Mouse (Mus musculus): Measurements from ENCODE around the gene Esrrb.
A peak's percentile ranks its signal among the peaks of the same experiment; 100 is the strongest.

The Esrrb gene

GRCm38 (mm10) chr12:86501728-86502127, 140.8 kb downstream of the Esrrb start:
- no peak for DNase-seq (ENCODE audit: low spot score)

- DNase-seq (ENCODE audit: low spot score) = no peak
These were observed 143.0 kb downstream of the Esrrb start for GRCm38 (mm10) chr12:86503921-86504320.

DNA sequence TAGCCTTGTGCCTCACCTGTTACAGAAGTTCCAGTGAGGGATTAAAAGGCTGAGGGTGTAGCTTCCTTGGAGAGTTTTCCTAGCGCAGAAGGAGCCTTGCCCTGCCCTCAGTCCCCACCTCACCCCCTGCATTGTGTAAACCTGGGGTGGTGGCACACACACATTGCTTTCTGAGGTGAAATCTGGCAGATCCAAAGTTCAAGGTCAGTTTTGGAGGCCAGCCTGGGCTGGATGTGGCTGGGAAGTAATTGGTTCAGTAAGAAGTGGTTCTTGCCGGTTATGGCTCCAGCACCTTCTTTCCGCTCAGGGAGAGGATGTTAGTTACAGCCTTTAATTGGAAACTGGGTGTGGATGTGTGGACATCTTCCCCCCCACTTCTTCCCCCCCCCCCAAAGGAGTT, 143.4 kb downstream of the Esrrb start:
- no peak for DNase-seq (ENCODE audit: low spot score)

- DNase-seq (ENCODE audit: low spot score) = no peak
These were observed 146.8 kb downstream of the Esrrb start for GRCm38 (mm10) chr12:86507741-86508140.

- DNase-seq (ENCODE audit: low spot score) = no peak
These were observed 147.5 kb downstream of the Esrrb start for GRCm38 (mm10) chr12:86508313-86508988.

DNA sequence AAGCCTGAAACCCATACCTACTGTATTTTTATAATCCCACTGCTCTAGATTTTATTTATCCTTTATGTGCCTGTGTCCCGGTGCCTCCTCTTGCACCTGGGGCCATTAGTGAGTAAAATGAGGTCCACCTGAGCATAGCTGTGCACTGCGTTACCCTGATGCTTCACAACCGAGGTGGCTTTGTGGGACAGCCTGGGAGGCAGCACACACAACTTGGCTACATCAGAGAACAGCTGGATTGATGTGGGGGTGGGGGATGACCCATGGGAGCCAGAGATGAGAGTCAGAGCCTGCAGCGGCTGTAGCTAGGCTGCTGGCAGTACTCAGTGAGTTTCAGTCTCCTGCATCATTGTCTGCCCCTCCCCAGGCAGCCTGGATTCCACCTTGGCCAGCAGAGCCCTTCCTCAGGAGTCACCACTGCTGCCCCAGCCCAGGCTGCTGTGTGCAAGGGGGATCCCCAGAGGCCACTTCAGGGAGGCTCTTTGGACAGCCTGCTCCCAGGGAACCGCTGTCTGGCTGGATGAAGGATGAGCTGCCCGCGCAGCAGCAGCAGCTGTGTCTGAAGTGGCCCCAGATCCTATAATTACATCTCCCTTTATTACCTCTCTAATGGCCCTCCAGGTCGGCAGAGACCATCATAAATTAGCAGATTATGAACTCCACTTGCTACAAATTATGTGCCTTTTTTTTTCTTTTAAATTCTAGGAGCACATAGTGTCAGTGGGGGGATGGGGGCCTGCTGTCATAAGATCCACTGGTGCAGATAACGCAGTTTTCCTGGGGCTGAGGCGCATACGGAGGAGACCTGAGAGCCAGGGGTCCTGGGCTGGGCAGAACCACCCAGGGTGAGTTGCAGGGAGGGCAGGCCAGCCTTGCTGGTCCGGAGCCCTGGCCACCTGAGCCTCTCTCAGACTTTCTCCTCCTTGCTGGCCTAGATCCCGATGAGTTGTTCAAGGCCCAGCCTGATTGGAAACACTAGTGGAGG, 148.7 kb downstream of the Esrrb start:
- no peak for DNase-seq (ENCODE audit: low spot score)

- no peak for DNase-seq (ENCODE audit: low spot score)
These were observed 151.4 kb downstream of the Esrrb start for GRCm38 (mm10) chr12:86512335-86512734.

- no peak for DNase-seq (ENCODE audit: low spot score)
These were observed 152.7 kb downstream of the Esrrb start for GRCm38 (mm10) chr12:86513596-86513995.

- DNase-seq (ENCODE audit: low spot score) = no peak
These were observed 155.7 kb downstream of the Esrrb start for GRCm38 (mm10) chr12:86516602-86517001.

GRCm38 (mm10) chr12:86517721-86518120, 156.8 kb downstream of the Esrrb start:
- DNase-seq (ENCODE audit: low spot score) = no peak

DNA sequence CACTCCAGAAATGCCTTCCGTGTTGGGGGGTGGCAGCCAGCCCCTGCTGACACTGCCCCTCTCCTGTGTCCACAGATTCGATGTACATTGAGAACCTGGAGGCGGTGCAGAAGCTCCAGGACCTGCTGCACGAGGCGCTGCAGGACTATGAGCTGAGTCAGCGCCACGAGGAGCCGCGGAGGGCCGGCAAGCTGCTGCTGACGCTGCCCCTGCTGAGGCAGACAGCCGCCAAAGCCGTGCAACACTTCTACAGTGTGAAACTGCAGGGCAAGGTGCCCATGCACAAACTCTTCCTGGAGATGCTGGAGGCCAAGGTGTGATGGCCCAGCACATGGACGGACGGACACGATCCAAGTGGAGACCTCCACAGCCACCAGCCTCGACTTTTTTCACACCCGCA, 157.8 kb downstream of the Esrrb start:
- peak; percentile 11 for DNase-seq (ENCODE audit: low spot score)

GRCm38 (mm10) chr12:86534283-86534682, 173.4 kb downstream of the Esrrb start:
- DNase-seq (ENCODE audit: low spot score) = no peak

DNA sequence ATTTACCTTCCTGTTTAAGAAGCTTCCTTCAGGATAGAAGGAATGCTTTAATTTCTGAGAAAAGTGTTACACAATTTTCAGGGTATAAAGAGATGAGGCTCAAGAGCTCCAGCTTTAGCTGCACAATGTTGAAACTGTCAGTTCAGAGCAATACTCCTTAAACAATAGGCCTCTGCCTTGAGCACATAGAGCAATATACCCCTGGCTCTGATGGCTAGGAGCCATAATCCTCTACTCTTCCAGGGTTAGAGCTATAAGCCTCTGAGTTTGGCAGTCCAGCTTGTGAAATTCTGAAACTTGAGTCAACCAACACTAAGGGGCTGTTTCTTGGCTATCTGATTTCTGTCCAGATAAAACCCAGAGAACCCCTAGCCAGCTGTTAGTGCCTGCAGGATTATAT, 176.9 kb downstream of the Esrrb start:
- DNase-seq (ENCODE audit: low spot score) = no peak

- no peak for DNase-seq (ENCODE audit: low spot score)
These were observed 177.8 kb downstream of the Esrrb start for GRCm38 (mm10) chr12:86538711-86539110.

GRCm38 (mm10) chr12:86539511-86539910, 178.6 kb downstream of the Esrrb start:
- no peak for DNase-seq (ENCODE audit: low spot score)

DNA sequence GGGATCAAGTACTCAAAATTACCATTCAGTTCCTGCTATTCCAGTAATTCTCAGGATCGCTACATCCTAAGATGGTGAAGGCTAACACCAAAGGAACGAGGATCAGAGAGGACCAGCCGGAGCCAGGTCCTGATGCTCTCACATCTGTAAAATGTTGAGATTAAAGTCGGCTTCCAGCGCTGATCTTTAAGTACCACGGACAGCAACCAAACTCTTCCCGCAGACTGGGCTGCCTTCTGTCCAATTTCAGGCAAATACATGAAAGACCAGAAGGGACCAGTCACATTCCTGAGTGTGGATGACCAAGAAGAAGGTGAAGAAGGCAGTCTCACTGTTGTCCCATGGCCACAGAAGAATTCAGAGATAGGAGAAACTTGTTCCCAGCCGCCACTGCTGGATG, 186.9 kb downstream of the Esrrb start:
- DNase-seq (ENCODE audit: low spot score) = no peak

- DNase-seq (ENCODE audit: low spot score) = no peak
These were observed 192.1 kb downstream of the Esrrb start for GRCm38 (mm10) chr12:86553037-86553436.

DNA sequence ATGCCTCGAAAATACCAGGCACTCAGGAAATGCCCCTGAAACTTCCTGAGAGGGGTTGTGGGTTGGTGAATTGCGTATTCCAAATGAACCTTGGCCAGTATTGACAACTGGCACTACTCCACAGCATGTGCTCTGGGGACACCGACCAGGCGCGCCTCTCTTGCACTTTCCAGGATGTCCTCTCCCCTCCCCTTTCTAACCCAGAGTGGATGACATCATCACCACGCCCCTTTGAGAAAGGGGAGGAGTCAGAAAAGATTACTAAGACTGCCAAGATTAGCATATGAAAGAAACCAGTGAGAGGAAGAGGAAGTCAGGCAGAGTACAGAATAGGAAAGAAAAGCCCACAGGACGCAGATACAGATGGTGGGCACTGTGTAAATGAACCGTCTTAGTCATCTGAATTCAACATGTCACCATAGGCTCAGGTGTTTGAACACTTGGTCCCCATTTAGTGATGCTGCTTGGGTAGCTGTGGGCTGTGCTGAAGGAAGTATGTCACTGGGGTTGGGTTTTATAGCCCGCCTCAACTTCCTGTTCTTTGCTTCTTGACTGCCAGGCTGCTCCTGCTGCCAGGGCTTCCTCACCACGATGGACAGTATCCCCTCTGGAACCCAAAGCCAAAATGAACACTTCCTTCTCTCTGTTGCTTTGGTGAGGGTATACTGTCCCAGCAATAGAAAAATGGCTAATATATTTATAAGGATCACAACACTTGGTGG, 196.0 kb downstream of the Esrrb start:
- DNase-seq (ENCODE audit: low spot score) = no peak

DNA sequence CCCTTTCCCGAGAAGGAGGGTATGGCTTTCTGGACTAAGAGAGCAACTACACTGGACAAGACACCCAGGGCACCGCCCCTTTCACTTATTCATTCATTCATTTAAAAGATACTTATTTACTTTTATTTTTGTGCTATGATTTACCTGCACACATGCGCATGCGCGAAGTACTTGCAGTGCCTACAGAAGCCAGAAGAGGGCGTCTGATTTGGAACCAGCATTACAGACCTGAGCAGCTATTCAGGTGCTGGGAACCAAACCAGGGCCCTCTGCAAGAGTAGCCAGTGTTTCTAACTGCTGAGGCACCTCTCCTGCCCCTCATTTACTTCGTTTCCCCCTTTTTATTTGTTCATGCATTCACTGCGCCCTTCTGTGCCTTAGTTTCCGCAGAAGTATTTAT, 198.0 kb downstream of the Esrrb start:
- no peak for DNase-seq (ENCODE audit: low spot score)

DNA sequence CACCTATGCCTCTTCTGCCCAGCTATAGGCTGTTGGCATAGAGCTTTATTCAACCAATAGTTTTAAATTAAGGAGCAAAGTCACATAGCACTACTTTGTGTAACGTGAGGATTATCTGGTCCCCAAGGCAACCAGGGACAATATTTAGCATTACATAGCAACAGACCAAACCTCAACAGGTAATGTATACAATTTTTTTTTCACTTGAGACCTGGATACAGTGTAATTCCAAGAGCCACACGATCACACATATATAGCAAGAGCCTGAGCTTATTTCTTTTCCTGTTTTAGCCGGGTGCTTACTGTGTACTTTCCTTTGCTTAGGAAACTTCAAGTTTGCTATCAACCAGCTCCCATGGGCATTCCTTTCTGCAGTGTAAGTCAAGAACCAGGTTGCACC, 201.8 kb downstream of the Esrrb start:
- no peak for DNase-seq (ENCODE audit: low spot score)

- peak; percentile 14 for DNase-seq (ENCODE audit: low spot score)
These were observed 205.1 kb downstream of the Esrrb start for GRCm38 (mm10) chr12:86565996-86566395.
